Mouse (Mus musculus) embryonic fibroblast, embryonic 13.5 days (primary cell): Measurements from ENCODE around the gene Itgav. TPM values are rescaled to one million over a fixed set of nuclear protein-coding genes. Genes with fewer than 3 reads are reported as not detected.

Source experiments
- H3K27ac ChIP-seq: 2 replicates; pipeline ENCODE4 v1.5.1; 2012; ENCODE audit warnings: low read length, control low read depth, inconsistent platforms; ENCODE audit not compliant: insufficient read depth
- H3K4me1 ChIP-seq: 2 replicates; pipeline ENCODE4 v1.6.1; 2011; ENCODE audit warnings: low read length; ENCODE audit not compliant: control insufficient read depth, insufficient read depth
- H3K4me3 ChIP-seq: 2 replicates; pipeline ENCODE4 v1.5.1; 2011; ENCODE audit warnings: mild to moderate bottlenecking, control low read depth, low read length; ENCODE audit not compliant: insufficient read depth
- CTCF ChIP-seq: IDR thresholded peaks from 2 replicates; pipeline ENCODE4 v1.5.1; 2011; ENCODE audit warnings: mild to moderate bottlenecking, control low read depth, low read length, moderate library complexity, borderline replicate concordance; ENCODE audit not compliant: insufficient read depth
- POLR2A ChIP-seq: IDR thresholded peaks from 2 replicates; pipeline ENCODE4 v1.6.1; 2011; ENCODE audit warnings: low read depth, mild to moderate bottlenecking, control low read depth, low read length, moderate library complexity
- polyA plus RNA-seq: library from polyadenylated mRNA; stranded (reverse); fragments of >200 nt; gene quantifications from 2 replicates; pipeline ENCODE4 v1.2.4, GENCODE M21; 2011; ENCODE audit warnings: low read depth; ENCODE audit not compliant: missing spikeins, insufficient read length

The Itgav gene
- polyA plus RNA-seq, 1 experiment = 219 TPM

DNA sequence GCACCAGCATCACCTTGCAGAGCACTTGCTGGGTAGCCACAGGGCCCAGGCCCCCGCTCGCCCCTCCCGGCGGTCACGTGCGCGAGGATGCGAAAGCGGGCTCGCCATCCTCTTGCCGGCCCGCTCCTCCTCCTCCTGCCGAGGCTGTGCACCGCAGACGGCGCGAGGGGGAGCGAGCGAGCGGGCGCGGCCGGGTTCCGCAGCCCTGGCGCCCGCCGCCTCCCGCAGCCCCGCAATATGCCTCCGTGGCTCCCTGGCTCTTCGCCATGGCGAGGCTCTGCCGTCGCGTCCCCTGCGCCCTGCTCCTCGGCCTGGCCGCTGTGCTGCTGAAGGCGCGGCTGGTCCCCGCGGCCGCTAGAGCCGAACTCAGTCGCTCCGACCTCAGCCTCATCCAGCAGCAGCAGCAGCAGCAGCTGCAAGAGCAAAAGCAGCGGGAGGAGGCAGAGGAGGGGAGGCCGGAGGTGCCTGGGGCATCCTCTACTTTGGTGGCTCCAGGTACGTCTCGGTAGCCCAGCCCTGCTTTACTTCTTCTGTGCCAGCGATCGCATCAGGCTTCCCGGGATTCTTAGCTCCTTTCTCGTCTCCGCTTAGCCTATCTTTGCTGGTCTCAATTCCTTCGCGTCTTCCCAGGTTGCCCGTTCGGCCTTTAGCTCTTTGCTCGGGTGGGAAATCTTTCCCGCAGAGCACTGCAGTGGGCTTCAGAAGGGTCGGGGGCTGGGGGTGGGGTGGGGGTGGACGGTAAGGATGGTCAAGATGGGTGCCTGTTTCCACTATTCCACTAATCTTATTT is 88.5 kb downstream of the Itgav start, which contains the start of gene Fam171b:
Gene Fam171b, plus strand, starts transcription at position 154 of the 790 bp plus-strand sequence.
- no peak within 1 kb of the TSS for H3K27ac ChIP-seq
- peaks cover 3% of the 10 kb centered on the region; the same call in 1 of the 2 replicates for H3K4me1 ChIP-seq
- peak; percentile 47; the same call in 1 of the 2 replicates for TF ChIP-seq POLR2A
- 0 out of 2 replicates have a peak, but pooled peaks have one; percentile 36 for TF ChIP-seq CTCF

DNA sequence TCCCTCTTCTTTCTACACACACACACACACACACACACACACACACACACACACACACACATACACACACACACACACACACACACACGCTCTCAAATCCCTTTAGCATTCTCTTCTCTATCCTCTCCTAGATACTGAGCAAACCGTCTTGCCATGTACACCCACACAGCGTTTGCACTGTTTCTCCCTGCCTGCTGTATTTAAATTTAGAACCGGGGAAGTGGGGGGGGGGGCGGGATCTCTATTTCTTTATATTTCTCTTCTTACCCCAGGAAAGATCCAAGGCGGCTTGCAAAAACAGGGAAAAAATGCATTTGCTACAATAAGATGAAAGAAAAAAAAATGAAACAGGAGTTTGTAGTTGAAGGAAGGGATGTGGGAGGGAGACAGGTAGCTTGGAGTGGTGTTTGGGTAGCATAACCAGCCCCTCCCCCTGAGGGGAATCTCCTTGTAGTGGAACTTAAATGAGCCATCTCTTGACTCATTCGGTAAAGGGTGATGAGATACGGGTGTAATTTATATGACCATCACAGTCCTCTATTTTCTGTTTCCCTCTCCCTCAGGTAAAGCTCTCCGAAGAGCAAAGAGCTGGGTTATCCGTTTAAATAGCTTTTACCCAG is 89.2 kb downstream of the Itgav start:
- H3K4me1 ChIP-seq = peaks cover 3% of the 10 kb centered on the region; the same call in 1 of the 2 replicates
- no peak for TF ChIP-seq CTCF
- TF ChIP-seq POLR2A = no peak
- H3K27ac ChIP-seq = no peak overlapping the region
- H3K4me3 ChIP-seq = peak overlapping the region; percentile 68

More for the DNA sequence above, 88.5 kb downstream of the Itgav start, which contains the start of gene Fam171b:
- H3K4me3 ChIP-seq = peak within 1 kb of the TSS; percentile 68

DNA sequence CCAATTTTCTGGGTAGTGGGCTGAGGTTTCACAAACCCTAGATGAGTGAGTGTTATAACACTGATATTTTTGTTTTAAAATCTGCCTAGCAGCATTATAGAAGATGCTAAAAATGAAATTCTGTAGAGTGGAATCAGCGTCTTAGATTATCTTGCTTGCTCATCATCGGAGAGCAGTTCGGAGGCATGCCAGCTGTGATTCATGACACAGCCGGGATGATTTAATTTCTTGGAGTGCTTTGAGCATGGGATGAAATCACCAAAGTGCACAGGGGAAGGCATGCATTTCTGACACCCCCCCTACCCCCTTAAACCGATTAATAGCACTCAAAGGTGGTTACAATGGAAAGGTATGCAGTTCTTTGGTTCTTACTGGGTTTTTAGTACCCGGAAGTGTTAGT is 89.8 kb downstream of the Itgav start:
- Histone ChIP-seq H3K4me3 (no peak overlapping the region), H3K27ac (no peak overlapping the region), H3K4me1 (peaks cover 3% of the 10 kb centered on the region; the same call in 1 of the 2 replicates)
- no peak for TF ChIP-seq CTCF
- TF ChIP-seq POLR2A = no peak

DNA sequence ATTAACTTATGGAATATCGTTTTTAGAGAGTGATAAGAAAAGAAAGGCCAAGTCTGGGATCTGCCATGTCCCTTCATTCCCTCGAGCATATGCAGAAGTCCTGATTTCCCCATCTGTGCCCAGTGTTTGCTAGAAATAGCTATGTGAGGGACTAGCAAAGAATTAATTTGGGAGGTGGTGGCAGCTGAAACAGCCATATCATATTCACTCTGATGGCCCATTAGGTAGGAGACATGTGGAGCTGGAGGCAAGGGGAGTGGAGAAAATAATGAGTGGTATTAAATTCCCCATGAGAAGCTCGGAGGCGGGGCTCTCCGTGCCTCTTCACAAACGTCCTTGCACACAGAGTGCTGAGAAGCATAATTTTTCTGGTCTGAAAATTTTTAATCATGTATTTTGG is 92.0 kb downstream of the Itgav start:
- no peak overlapping the region for H3K27ac ChIP-seq
- H3K4me3 ChIP-seq = no peak overlapping the region
- H3K4me1 ChIP-seq = peaks cover 3% of the 10 kb centered on the region; the same call in 1 of the 2 replicates
- TF ChIP-seq POLR2A = no peak
- no peak for TF ChIP-seq CTCF

DNA sequence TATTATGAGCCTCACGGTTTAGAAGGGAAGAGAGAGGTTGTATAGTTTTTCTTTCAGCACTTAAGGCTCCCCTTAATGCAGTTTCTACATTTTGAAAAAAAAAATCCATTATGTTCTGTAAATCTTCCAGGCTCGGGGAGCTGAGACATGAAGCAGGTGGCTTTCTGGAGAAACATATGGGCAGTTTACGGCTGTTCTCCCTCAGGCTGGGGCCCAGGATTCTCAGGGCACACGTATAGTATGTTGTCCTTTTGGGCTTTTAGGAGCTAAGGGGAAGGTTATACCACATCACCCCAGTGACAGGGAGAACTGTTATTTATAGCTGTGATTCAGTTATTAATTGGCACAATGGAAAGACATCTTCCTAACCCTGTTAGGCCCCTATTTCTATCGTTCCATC is 101.0 kb downstream of the Itgav start:
- TF ChIP-seq CTCF = no peak
- TF ChIP-seq POLR2A = no peak
- Histone ChIP-seq H3K4me3 (no peak overlapping the region), H3K27ac (no peak overlapping the region), H3K4me1 (no peaks in the 10 kb centered on the region)

DNA sequence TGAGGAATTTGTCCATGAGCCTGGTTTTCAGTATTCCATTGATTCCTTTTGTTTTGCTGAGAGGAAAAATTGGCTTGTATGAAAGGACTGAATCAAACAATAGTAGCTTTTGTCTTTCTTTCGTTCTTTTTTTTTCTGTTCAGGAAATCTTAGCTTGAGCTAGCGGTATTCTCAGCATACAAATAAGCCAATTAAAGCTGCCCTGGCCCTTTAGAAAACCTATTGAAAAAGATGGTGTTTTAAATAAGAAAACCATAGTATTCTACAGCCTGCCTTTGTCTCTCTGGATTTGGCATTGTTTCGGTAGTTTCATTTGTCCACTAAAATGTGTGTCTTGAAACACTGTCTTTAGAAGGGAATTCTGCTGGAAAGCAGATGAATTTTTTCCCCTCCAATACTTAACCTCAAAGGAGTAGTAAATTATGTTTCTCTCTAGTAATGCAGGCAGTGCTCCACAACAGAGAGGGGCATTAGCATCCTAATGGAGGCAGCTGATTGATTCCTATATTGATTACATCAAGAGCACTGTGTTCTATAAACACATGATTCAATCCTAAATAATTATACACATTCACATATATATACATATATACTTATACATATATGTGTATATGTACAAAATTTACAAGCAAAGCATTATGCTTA is 104.8 kb downstream of the Itgav start:
- no peak for TF ChIP-seq POLR2A
- Histone ChIP-seq H3K4me1 (no peaks in the 10 kb centered on the region), H3K27ac (no peak overlapping the region), H3K4me3 (no peak overlapping the region)

DNA sequence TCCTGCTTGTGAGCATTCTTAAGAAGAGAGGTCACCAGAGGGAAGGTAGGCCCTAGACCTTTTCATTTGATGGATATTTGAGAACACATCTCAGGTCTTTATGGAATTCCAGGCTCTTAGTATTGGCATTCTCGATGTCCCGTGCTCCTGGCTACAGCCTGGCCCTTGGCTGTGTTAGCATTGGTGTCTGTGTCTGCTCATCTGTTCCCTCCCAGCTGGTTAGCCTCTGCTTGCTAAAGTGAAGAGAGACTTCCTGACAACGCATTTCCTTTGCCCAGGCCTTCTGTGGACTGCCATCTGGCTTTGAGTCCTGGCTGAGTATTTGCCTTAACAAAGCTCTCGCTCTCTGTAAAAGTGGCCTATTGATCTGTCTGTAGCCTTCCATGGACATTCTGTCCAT is 108.7 kb downstream of the Itgav start:
- TF ChIP-seq POLR2A (no peak), CTCF (no peak)
- Histone ChIP-seq H3K4me3 (no peak overlapping the region), H3K4me1 (no peaks in the 10 kb centered on the region), H3K27ac (no peak overlapping the region)

DNA sequence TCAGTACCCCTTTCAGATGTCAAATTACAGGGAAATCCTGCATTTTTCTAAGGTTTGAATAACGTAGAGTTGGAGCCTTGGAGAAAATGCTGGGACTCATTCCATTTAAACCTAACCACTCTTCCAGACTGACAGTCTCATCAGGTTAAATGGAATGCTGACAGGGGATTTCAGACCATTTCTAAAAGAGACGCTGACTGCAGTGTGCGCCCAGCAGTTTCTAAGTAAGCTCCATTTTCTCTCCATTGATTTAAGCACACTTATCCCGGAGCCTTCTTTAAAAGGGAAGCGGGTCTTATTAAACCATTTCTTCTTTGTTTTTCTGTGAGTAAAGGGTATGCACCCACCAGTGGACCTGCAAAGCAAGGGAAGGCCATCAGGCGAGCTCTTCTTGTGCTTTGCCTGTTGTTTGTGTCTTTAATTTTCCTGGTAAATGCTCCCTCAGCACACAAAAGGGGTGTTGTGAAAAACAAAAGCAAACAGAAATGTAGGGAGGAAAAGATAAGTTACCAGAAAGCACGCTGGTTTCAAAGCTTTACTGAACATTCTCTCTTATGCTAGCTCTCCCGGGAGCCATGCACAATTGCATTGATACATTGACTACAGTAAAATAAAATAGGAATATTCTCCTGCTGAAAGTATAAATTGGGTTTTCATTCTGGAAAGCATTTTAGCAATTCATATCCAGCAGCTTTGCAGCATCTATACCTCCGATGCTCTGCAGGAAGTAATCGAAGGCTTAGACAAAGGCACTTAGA is 111.3 kb downstream of the Itgav start:
- Histone ChIP-seq H3K4me1 (no peaks in the 10 kb centered on the region), H3K4me3 (no peak overlapping the region), H3K27ac (no peak overlapping the region)
- no peak for TF ChIP-seq CTCF
- TF ChIP-seq POLR2A = no peak

DNA sequence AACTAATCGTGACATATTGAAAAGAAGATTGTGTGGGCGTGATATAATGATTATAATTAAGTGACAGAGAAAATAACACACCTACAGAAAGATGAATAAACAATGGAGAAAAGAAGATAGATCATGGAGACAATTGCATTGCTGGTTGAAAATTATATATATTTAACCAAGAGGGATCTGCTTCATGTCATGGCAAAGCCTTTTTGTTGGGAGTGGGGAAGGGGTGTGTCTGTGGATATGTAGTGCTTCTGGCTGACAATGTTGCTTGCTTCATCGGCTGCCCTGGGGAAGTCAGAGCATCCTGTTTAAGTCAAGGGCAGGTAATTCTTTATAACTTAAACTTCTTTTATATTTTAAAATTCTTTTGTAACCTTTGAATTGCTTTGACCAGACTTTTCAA is 124.3 kb downstream of the Itgav start:
- TF ChIP-seq POLR2A = no peak
- TF ChIP-seq CTCF = no peak
- H3K4me1 ChIP-seq = no peaks in the 10 kb centered on the region
- H3K4me3 ChIP-seq = no peak overlapping the region
- H3K27ac ChIP-seq = no peak overlapping the region
